Mouse (Mus musculus) embryo, embryonic 10.5 days (tissue): ENCODE results near the gene Arih2.
"Not testable (repeated sequence)": the region's sequence is repeated elsewhere in the genome, so short reads cannot be mapped to it uniquely, and the experiment has no call there.

Experiments used
- DNase-seq: peaks from one replicate; pipeline ENCODE4 v3.0.0-alpha.2; 2015; ENCODE audit warnings: low spot score

Gene Arih2

DNA sequence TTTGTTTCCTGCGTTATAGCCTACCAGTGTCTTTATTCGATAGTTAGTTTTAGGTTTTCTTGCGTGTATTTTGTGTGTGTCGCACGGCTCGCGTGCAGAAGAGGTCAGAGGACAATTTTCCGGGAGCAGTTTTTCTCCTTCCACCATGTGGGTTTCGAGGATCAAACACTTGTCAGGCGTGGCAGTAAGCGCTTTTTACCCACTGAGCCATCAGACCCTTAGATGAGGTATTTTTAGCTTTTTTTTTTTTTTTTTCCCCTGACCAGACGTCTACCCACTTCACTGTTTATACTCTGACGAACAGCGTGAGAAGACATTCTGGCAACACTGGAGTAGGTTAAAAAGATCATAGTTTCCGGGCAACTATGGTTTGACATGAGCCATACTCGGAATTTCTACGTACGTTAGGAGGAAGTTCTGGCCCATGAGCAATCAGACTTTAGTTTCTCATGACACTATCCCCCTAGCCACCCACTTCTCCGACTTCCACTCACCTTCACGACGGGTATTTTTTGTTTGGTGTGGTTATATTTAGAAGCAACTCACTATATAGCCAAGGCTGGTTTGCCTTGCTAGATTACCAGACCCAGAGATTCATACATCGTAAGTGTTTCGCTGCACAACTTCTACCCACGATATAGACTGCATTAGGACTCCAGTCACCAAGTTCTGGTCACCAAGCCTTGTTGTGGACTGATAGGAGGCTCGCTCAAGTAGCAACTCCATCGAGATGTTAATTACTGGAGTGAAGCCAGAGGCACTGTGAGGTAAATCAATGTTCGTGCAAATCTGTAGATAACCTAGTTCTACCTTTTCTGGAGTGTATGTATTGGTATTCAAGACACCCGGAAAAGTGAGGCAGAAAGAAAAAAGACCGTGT is 615 bp upstream of the Arih2 start:
- peak; percentile 4 for DNase-seq

- DNase-seq: no peak
Observed at GRCm38 (mm10) chr9:108648166-108648565, 1.0 kb downstream of the Arih2 start.

DNA sequence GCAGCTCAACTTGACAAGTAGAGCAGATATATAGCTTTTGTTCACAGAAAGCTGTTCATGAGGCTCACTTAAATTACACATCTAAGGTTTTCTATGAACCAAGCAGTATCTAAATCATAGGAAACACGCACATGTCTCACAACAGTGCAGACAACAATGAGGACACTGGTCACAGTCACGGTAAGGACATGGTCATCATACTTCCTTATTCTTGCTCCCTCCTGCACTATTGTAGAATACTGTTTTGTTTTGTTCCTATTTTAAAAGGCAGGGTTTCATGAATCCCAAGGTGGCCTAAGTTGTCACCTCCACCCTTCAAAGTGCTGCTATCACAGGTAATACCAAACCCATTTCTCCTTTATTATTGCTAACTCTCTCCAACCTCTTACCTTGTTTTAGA is 9.4 kb downstream of the Arih2 start:
- DNase-seq: no peak

DNA sequence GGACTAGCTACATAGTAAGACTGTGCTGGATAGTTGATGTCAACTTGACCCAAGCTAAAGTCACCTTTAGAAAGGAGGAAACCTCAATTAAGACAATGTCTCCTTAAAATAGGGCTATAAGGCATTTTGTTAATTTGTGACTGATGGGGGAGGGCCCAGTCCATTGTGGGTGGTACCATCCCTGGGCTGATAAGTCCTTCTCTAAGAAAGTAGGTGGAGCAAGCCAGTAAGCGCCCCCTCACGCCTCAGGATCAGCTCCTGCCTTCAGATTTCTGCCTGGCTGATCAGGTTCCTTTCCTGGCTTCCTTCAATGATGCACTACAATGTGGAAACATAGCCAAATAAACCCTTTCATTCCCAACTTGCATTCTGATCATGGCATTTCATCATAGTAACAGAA is 13.8 kb downstream of the Arih2 start:
- no peak for DNase-seq

DNA sequence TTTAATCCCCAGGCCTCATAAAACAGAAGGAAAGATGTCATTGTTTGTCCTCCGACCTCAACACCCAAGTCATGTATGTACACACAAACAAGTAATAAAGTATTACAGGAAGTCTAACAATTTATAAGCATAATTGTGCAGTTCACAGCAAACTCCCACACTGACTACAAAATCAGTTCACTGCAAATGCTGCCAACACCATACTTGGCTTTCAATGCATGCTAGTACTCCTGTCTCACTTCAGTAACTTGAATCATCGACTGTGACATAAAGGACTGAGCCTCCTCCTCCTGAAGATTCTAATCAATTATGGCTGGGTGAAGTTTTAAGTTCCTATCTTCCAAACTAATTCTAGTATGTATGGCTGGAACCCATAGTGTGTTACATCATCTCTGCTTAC is 15.3 kb downstream of the Arih2 start:
- no peak for DNase-seq

- DNase-seq: no peak
Observed at GRCm38 (mm10) chr9:108632375-108632774, 16.8 kb downstream of the Arih2 start.

- DNase-seq: no peak
Observed at GRCm38 (mm10) chr9:108631631-108632256, 17.4 kb downstream of the Arih2 start.

GRCm38 (mm10) chr9:108630683-108631082 is 18.5 kb downstream of the Arih2 start:
- DNase-seq: no peak

GRCm38 (mm10) chr9:108628141-108628540 is 21.0 kb downstream of the Arih2 start:
- no peak for DNase-seq

DNA sequence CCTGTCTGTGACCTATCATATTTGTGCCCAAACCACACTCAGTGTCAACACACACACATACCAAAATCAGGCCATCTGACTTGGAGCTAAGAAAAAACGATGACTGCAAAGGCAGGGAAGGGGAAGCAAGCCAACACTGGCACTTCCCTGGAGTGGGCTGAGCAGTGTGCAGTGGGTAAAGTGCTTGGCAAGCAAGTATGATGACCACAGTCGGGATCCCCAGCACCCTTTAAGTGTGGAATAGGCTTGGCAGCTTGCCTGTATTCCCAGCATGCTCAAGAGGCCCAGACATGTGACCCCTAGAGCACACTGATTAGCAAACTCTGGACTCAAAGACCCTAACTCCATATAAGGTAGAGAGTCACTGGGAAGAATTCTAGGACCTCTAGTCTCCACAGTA is 22.7 kb downstream of the Arih2 start:
- no peak for DNase-seq

- no peak for DNase-seq
Observed at GRCm38 (mm10) chr9:108617301-108617700, 31.9 kb downstream of the Arih2 start.

- DNase-seq: no peak
Observed at GRCm38 (mm10) chr9:108611488-108611887, 37.7 kb downstream of the Arih2 start.

- no peak for DNase-seq
Observed at GRCm38 (mm10) chr9:108608889-108609288, 40.3 kb downstream of the Arih2 start.

- DNase-seq: not testable (repeated sequence)
Observed at GRCm38 (mm10) chr9:108607929-108608328, 41.3 kb downstream of the Arih2 start.

DNA sequence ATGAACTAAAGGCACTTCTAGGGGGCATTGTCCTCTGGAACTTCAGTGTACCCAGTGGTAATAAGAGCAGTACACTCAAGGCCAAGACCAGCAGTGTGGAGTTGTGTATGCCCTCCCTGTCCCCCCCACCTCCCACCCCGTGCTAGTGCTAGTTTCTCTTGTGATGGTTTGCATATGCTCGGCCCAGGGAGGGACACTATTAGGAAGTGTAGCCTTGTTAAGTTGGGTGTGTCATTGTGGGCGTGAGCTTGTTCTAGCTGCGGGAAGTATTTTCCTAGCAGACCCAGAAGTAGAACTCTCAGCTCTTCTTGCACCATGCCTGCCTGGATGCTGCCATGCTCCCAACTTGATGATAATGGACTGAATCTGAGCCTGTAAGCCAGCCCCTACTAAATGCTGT is 47.2 kb downstream of the Arih2 start:
- no peak for DNase-seq

DNA sequence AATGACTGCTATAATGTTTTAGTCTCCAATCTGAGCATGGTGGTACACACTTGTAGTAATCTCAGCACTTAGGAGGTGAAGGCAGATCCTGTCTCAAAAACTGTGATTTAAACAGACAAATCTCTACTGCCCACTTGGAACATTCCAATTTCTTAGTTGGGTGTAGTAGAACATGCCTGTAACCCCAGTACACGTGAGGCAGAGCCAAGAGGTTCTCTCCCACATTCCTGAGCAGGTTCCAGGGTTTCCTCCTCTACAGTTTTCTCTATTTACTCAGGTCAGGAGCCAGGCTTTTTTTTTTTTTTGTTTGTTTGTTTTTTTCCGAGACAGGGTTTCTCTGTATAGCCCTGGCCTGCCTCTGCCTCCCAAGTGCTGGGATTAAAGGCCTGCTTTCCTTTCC is 49.2 kb downstream of the Arih2 start:
- no peak for DNase-seq

- peak; percentile 98 for DNase-seq
Observed at GRCm38 (mm10) chr9:108599021-108599566, 50.1 kb downstream of the Arih2 start.

- peak; percentile 70 for DNase-seq
Observed at GRCm38 (mm10) chr9:108596998-108597764, 52.0 kb downstream of the Arih2 start, which contains the start of gene P4htm. Gene P4htm (minus strand): TSS chr9:108597667.

DNA sequence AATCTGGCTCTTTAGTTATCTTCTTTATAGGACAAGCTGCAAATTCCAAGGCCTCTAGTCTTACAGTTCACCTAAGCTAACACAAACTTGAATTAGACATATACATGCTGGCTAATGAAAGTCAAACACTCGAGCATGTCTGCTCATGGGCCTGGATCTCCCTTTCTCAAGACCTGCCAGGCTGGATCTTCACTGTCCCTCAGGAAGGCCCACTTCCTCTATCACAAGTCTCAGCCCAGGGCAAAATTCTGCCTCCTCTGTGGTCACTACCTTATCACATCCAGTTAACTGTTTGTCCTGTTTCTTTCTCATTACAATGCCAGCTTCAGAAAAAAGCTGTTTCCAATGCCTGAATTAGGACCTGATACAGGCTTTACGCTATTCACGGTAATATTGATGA is 54.8 kb downstream of the Arih2 start:
- no peak for DNase-seq

DNA sequence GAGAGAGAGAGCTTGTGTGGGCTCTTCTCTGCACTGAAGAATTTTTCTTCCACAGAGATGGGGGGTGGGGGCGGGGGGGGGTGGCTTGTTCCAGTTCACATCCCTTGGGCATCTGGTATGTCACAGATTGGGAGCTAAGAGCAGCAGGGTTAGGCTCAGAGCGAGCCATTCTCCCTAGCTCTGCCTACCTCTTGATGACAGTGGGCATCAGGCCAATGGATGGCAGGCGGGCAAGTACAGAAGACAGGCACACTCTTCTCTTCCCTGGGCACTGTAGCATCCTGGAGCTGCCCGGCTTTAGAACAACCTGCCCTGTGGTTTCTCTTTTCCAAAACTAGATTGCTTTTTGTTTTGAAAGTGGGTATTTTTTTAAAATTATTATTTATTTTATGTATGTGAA is 57.7 kb downstream of the Arih2 start:
- DNase-seq: no peak

- no peak for DNase-seq
Observed at GRCm38 (mm10) chr9:108589229-108589628, 60.0 kb downstream of the Arih2 start.

- peak; percentile 98 for DNase-seq
Observed at GRCm38 (mm10) chr9:108587571-108588180, 61.5 kb downstream of the Arih2 start.
